Mouse (Mus musculus) ES-CJ7 (cell line): Measurements from ENCODE around the gene Itgb1bp1.

Experiments used
- DNase-seq: peaks from one replicate; pipeline ENCODE4 v3.0.0; 2011; ENCODE audit warnings: low read depth, low spot score

Itgb1bp1 gene

GRCm38 (mm10) chr12:21244375-21244960 is 41.6 kb downstream of the Itgb1bp1 start:
- no peak for DNase-seq

- no peak for DNase-seq
These were observed 44.1 kb downstream of the Itgb1bp1 start for GRCm38 (mm10) chr12:21241965-21242364.

- DNase-seq = no peak
These were observed 51.5 kb downstream of the Itgb1bp1 start for GRCm38 (mm10) chr12:21234560-21234959.

GRCm38 (mm10) chr12:21233727-21234126 is 52.4 kb downstream of the Itgb1bp1 start:
- no peak for DNase-seq

- no peak for DNase-seq
These were observed 56.8 kb downstream of the Itgb1bp1 start for GRCm38 (mm10) chr12:21229076-21229918.

GRCm38 (mm10) chr12:21228650-21229049 is 57.4 kb downstream of the Itgb1bp1 start:
- no peak for DNase-seq

- DNase-seq = peak; percentile 48
These were observed 58.8 kb downstream of the Itgb1bp1 start for GRCm38 (mm10) chr12:21227076-21227980.

GRCm38 (mm10) chr12:21226316-21226715 is 59.8 kb downstream of the Itgb1bp1 start:
- no peak for DNase-seq

- DNase-seq = no peak
These were observed 60.7 kb downstream of the Itgb1bp1 start for GRCm38 (mm10) chr12:21225358-21225757.

- peak; percentile 19 for DNase-seq
These were observed 62.2 kb downstream of the Itgb1bp1 start for GRCm38 (mm10) chr12:21223923-21224322.

GRCm38 (mm10) chr12:21220596-21220995 is 65.5 kb downstream of the Itgb1bp1 start:
- no peak for DNase-seq

- DNase-seq = no peak
These were observed 68.2 kb downstream of the Itgb1bp1 start for GRCm38 (mm10) chr12:21217776-21218444.

GRCm38 (mm10) chr12:21214551-21215165 is 71.4 kb downstream of the Itgb1bp1 start:
- DNase-seq = no peak

GRCm38 (mm10) chr12:21212876-21213275 is 73.2 kb downstream of the Itgb1bp1 start:
- DNase-seq = no peak

GRCm38 (mm10) chr12:21209273-21209672 is 76.8 kb downstream of the Itgb1bp1 start:
- no peak for DNase-seq

GRCm38 (mm10) chr12:21208172-21208795 is 77.8 kb downstream of the Itgb1bp1 start:
- no peak for DNase-seq

GRCm38 (mm10) chr12:21207422-21207821 is 78.7 kb downstream of the Itgb1bp1 start:
- DNase-seq = no peak

- DNase-seq = no peak
These were observed 80.3 kb downstream of the Itgb1bp1 start for GRCm38 (mm10) chr12:21205799-21206198.

GRCm38 (mm10) chr12:21204701-21205312 is 81.3 kb downstream of the Itgb1bp1 start:
- peak; percentile 22 for DNase-seq
